Mouse (Mus musculus) C2C12 (cell line): ENCODE data around the gene C1qtnf6. TPM values are rescaled to one million over a fixed set of nuclear protein-coding genes. Genes with fewer than 3 reads are reported as not detected.

Experiments
- H3K27me3 ChIP-seq: one replicate; pipeline ENCODE4 v1.6.1; 2011; ENCODE audit not compliant: control insufficient read depth, insufficient read depth, insufficient read length
- H3K36me3 ChIP-seq: one replicate; pipeline ENCODE4 v1.6.1; 2011; ENCODE audit not compliant: control insufficient read depth, insufficient read depth
- H3K4me3 ChIP-seq: one replicate; pipeline ENCODE4 v1.5.1; 2011; ENCODE audit warnings: mild to moderate bottlenecking, control low read depth; ENCODE audit not compliant: poor library complexity, insufficient read depth, severe bottlenecking
- H3K79me2 ChIP-seq: one replicate; pipeline ENCODE4 v1.6.1; 2011; ENCODE audit not compliant: control insufficient read depth, insufficient read depth
- H3K79me3 ChIP-seq: one replicate; pipeline ENCODE4 v1.6.1; 2011; ENCODE audit warnings: low read depth, control low read depth
- H3ac ChIP-seq: one replicate; pipeline ENCODE3; 2011; ENCODE audit warnings: low read depth; ENCODE audit not compliant: control insufficient read depth, insufficient read length
- CEBPB ChIP-seq: IDR thresholded peaks from one replicate; pipeline ENCODE4 v1.6.1; 2011; ENCODE audit warnings: low read depth, mild to moderate bottlenecking, control low read depth, moderate library complexity
- CTCF ChIP-seq: IDR thresholded peaks from one replicate; pipeline ENCODE4 v1.5.1; 2011; ENCODE audit not compliant: control insufficient read depth, insufficient read depth, insufficient read length
- FOSL1 ChIP-seq: IDR thresholded peaks from one replicate; pipeline ENCODE4 v1.8.0; 2011; ENCODE audit warnings: mild to moderate bottlenecking, low read length; ENCODE audit not compliant: poor library complexity, insufficient read depth, severe bottlenecking
- MAX ChIP-seq: IDR thresholded peaks from one replicate; pipeline ENCODE4 v1.6.1; 2011; ENCODE audit warnings: mild to moderate bottlenecking, control low read depth
- MYOD1 ChIP-seq: IDR thresholded peaks from one replicate; pipeline ENCODE4 v1.6.1; 2011; ENCODE audit warnings: low read depth; ENCODE audit not compliant: control insufficient read depth, insufficient read length
- MYOG ChIP-seq: IDR thresholded peaks from one replicate; pipeline ENCODE4 v1.6.1; 2011; ENCODE audit not compliant: control insufficient read depth, insufficient read length; ENCODE audit errors: extremely low read depth
- USF1 ChIP-seq: IDR thresholded peaks from one replicate; pipeline ENCODE4 v1.6.1; 2011; ENCODE audit warnings: low read depth, mild to moderate bottlenecking, control low read depth, moderate library complexity
- polyA plus RNA-seq: library from polyadenylated mRNA; unstranded; fragments of >200 nt; fragmentation: generic; extraction: Trizol; gene quantifications from one replicate; pipeline ENCODE4 v1.2.1, GENCODE M21; 2012; ENCODE audit warnings: missing spikeins

C1qtnf6 gene
- polyA plus RNA-seq, 1 experiment, result 17.5 TPM

- H3K4me3 ChIP-seq, result no peak overlapping the region
- H3K79me2 ChIP-seq, result peaks cover 19% of the 10 kb centered on the region
- H3K79me3 ChIP-seq, result peaks cover 5% of the 10 kb centered on the region
- TF ChIP-seq USF1, result no peak
- peak; percentile 83 for TF ChIP-seq CTCF
- H3K36me3 ChIP-seq, result no peaks in the 10 kb centered on the region
- H3K27me3 ChIP-seq, result peaks cover 10% of the 10 kb centered on the region
- H3ac ChIP-seq, result peak overlapping the region; percentile 43
Measured at GRCm38 (mm10) chr15:78531901-78532469, 769 bp upstream of the C1qtnf6 start.

GRCm38 (mm10) chr15:78531451-78531720 is 170 bp upstream of the C1qtnf6 start:
- Histone ChIP-seq H3K27me3 (peaks cover 9% of the 10 kb centered on the region), H3ac (peak overlapping the region; percentile 43), H3K79me3 (peaks cover 5% of the 10 kb centered on the region), H3K79me2 (peaks cover 19% of the 10 kb centered on the region), H3K4me3 (no peak overlapping the region), H3K36me3 (peaks cover under 1% of the 10 kb centered on the region)
- TF ChIP-seq MYOG, result no peak
- no peak for TF ChIP-seq MAX
- TF ChIP-seq USF1, result no peak
- no peak for TF ChIP-seq FOSL1
- TF ChIP-seq MYOD1, result no peak
- no peak for TF ChIP-seq CTCF
- TF ChIP-seq CEBPB, result no peak

GRCm38 (mm10) chr15:78530141-78530540 is 1.1 kb downstream of the C1qtnf6 start:
- H3K79me3 ChIP-seq, result peaks cover 5% of the 10 kb centered on the region
- TF ChIP-seq MAX (no peak), FOSL1 (no peak), CTCF (no peak), CEBPB (no peak), USF1 (no peak), MYOD1 (no peak), MYOG (no peak)
- peak overlapping the region; percentile 60 for H3ac ChIP-seq
- peaks cover 9% of the 10 kb centered on the region for H3K27me3 ChIP-seq
- H3K36me3 ChIP-seq, result peaks cover 4% of the 10 kb centered on the region
- peak overlapping the region; percentile 53 for H3K4me3 ChIP-seq
- peaks cover 19% of the 10 kb centered on the region for H3K79me2 ChIP-seq

- H3ac ChIP-seq, result peak overlapping the region; percentile 84
- H3K79me3 ChIP-seq, result peaks cover 5% of the 10 kb centered on the region
- peak overlapping the region; percentile 53 for H3K4me3 ChIP-seq
- H3K79me2 ChIP-seq, result peaks cover 19% of the 10 kb centered on the region
- peaks cover 4% of the 10 kb centered on the region for H3K36me3 ChIP-seq
- no peak for TF ChIP-seq MYOG
- peaks cover 9% of the 10 kb centered on the region for H3K27me3 ChIP-seq
Measured at GRCm38 (mm10) chr15:78529428-78529990, 1.7 kb downstream of the C1qtnf6 start.

GRCm38 (mm10) chr15:78528726-78529411 is 2.3 kb downstream of the C1qtnf6 start:
- TF ChIP-seq FOSL1, result no peak
- no peak for TF ChIP-seq CEBPB
- TF ChIP-seq MYOD1, result no peak
- TF ChIP-seq USF1, result peak; percentile 93
- no peak for TF ChIP-seq CTCF
- Histone ChIP-seq H3K27me3 (peaks cover 5% of the 10 kb centered on the region), H3K79me2 (peaks cover 19% of the 10 kb centered on the region)

GRCm38 (mm10) chr15:78527973-78528372 is 3.2 kb downstream of the C1qtnf6 start:
- Histone ChIP-seq H3K27me3 (no peaks in the 10 kb centered on the region), H3ac (no peak overlapping the region), H3K79me2 (peaks cover 19% of the 10 kb centered on the region), H3K4me3 (no peak overlapping the region), H3K79me3 (peaks cover 5% of the 10 kb centered on the region), H3K36me3 (peaks cover 4% of the 10 kb centered on the region)
- TF ChIP-seq CEBPB (no peak), MYOD1 (no peak), MYOG (no peak), USF1 (no peak), FOSL1 (no peak), CTCF (no peak), MAX (no peak)

More at GRCm38 (mm10) chr15:78528726-78529411, 2.3 kb downstream of the C1qtnf6 start:
- Histone ChIP-seq H3K79me3 (peaks cover 5% of the 10 kb centered on the region), H3K36me3 (peaks cover 4% of the 10 kb centered on the region), H3K4me3 (peak overlapping the region; percentile 53), H3ac (peak overlapping the region; percentile 84)
